7 mouse cellular contexts compared by ENCODE assay signal in the genomic region with DNA sequence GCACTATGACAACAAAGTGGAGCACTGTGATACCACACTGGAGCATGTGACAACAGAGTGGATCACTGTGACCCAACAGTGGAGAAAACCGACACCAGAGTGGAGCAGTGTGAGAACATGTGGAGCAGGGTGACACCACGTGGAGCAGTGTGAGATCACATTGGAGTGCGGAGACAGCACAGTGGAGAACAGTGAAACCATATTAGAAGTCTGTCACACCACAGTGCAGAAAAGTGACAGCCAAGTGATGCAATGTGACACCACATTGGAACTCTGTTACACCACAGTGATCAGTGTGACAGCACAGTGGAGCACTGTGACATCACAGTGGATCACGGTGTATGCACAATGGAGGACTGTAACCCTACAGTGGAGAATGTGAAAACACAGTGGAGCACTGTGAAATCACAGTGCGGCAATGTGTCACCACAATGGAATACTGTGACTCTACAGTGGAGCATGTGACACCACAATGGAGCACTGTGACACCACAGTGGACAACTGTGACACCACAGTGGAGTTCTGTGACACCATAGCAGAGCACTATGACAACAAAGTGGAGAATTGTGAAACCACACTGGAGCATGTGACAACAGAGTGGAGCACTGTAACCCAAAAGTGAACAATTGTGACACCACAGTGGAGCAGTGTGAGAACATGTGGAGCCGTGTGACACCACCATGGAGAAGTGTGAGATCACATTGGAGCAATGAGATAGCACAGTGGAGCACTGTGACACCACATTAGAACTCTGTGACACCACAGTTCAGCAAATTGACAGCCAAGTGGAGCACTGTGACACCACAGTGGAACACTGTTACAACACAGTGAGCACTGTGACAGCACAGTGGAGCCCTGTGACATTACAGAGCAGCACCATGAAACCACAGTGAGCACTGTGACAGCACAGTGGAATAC.
DNase-seq lines count a peak whose midpoint lies in the region; ATAC-seq and TF ChIP-seq lines count a peak whose summit lies in the region.

No protein-coding gene starts in this region.

- no peaks in the 10 kb centered on the region for H3K4me1 ChIP-seq in kidney, embryonic 16.5 days (ENCODE audit: insufficient read depth, low read length)
- H3K4me1 ChIP-seq in MEL (ENCODE audit: control insufficient read depth in 1 of 2, insufficient read depth in 2 of 2, low read length in 2 of 2): no peaks in the 10 kb centered on the region
- no peaks in the 10 kb centered on the region for H3K4me1 ChIP-seq in forebrain, embryonic 16.5 days (replicated peaks; ENCODE audit: control insufficient read depth, insufficient read depth, low read length)

- no peaks in the 10 kb centered on the region for H3K36me3 ChIP-seq in kidney, embryonic 16.5 days (ENCODE audit: insufficient read depth, low read length)
- no peaks in the 10 kb centered on the region for H3K36me3 ChIP-seq in MEL (ENCODE audit: control insufficient read depth in 1 of 2, insufficient read depth in 2 of 2, low read length in 2 of 2)
- no peaks in the 10 kb centered on the region for H3K36me3 ChIP-seq in forebrain, embryonic 16.5 days (ENCODE audit: control insufficient read depth, insufficient read depth)

- peaks cover 72% of the 10 kb centered on the region for H3K9me3 ChIP-seq in kidney, embryonic 16.5 days (ENCODE audit: low read length)
- H3K9me3 ChIP-seq in MEL (replicated peaks; ENCODE audit: insufficient read depth, low read length): no peaks in the 10 kb centered on the region
- peaks cover 68% of the 10 kb centered on the region for H3K9me3 ChIP-seq in forebrain, embryonic 16.5 days (ENCODE audit: control insufficient read depth, low read length)

- peak; percentile 8; the same call in 1 of the 2 replicates for ATAC-seq in kidney, embryonic 16.5 days (ENCODE audit: low FRiP score, low TSS enrichment)
- ATAC-seq in forebrain, embryonic 16.5 days: 0 out of 2 replicates have a peak, but pooled peaks have one; percentile 21
- 0 out of 2 replicates have a peak, but pooled peaks have one; percentile 2 for ATAC-seq in megakaryocyte progenitor cell, adult 5-6 weeks (replicated peaks; ENCODE audit: poor library complexity)
- ATAC-seq in CD4-positive, CD25-positive, alpha-beta regulatory T cell, adult 4 months: no peak

- H3K79me2 ChIP-seq in MEL (ENCODE audit: control insufficient read depth, insufficient read depth, low read length, poor library complexity): no peaks in the 10 kb centered on the region

- no peak for TF ChIP-seq EP300 in MEL (IDR thresholded peaks at IDR 0.05; ENCODE audit: low read depth in 1 of 2, low read length in 2 of 2)

- TF ChIP-seq CTCF in MEL (IDR thresholded peaks at IDR 0.05 in 2 of 3, conservative IDR thresholded peaks at IDR 0.05 in 1 of 3; ENCODE audit: control insufficient read depth in 1 of 3, insufficient read depth in 1 of 3, low read depth in 2 of 3, low read length in 3 of 3, poor library complexity in 1 of 3, severe bottlenecking in 1 of 3): no peak

- H3K4me2 ChIP-seq in kidney, embryonic 16.5 days (replicated peaks; ENCODE audit: low read depth, low read length): no peak overlapping the region
- H3K4me2 ChIP-seq in forebrain, embryonic 16.5 days (ENCODE audit: low read length): no peak overlapping the region

- TF ChIP-seq POLR2A in MEL (IDR thresholded peaks at IDR 0.05; ENCODE audit: control insufficient read depth in 1 of 2, insufficient read depth in 1 of 2, low read depth in 1 of 2, low read length in 2 of 2, poor library complexity in 1 of 2): no peak

- H3K27ac ChIP-seq in kidney, embryonic 16.5 days (ENCODE audit: low read length): no peak overlapping the region
- H3K27ac ChIP-seq in MEL (ENCODE audit: control insufficient read depth, low read depth, low read length): no peak overlapping the region
- H3K27ac ChIP-seq in forebrain, embryonic 16.5 days (ENCODE audit: low read length): no peak overlapping the region

- TF ChIP-seq RAD21 in MEL (IDR thresholded peaks at IDR 0.05; ENCODE audit: low read depth, low read length): no peak

- no peak overlapping the region for H3K9ac ChIP-seq in kidney, embryonic 16.5 days (replicated peaks; ENCODE audit: low read length)
- no peak overlapping the region for H3K9ac ChIP-seq in MEL (ENCODE audit: control insufficient read depth, low read depth, low read length, poor library complexity, severe bottlenecking)
- no peak overlapping the region for H3K9ac ChIP-seq in forebrain, embryonic 16.5 days (replicated peaks; ENCODE audit: low read depth, low read length)

- H3K27me3 ChIP-seq in kidney, embryonic 16.5 days (ENCODE audit: insufficient read depth, low read length): no peaks in the 10 kb centered on the region
- H3K27me3 ChIP-seq in MEL (ENCODE audit: control insufficient read depth in 1 of 2, insufficient read depth in 2 of 2, low read length in 2 of 2): no peaks in the 10 kb centered on the region
- H3K27me3 ChIP-seq in forebrain, embryonic 16.5 days (replicated peaks; ENCODE audit: control insufficient read depth, insufficient read depth, low read length): no peaks in the 10 kb centered on the region

- 87% methylated on average over 6 of the region's 6 CpGs for WGBS in kidney, embryonic 16.5 days
- 83% methylated on average over 6 of the region's 6 CpGs for WGBS in forebrain, embryonic 16.5 days

- no peak overlapping the region for H3K4me3 ChIP-seq in kidney, embryonic 16.5 days (ENCODE audit: low read length)
- H3K4me3 ChIP-seq in MEL (ENCODE audit: control insufficient read depth in 1 of 2, insufficient read depth in 1 of 2, low read depth in 2 of 2, low read length in 2 of 2): no peak overlapping the region
- H3K4me3 ChIP-seq in forebrain, embryonic 16.5 days (replicated peaks; ENCODE audit: low read length): no peak overlapping the region

- DNase-seq in kidney, postnatal 36 days: no peak
- no peak for DNase-seq in MEL (ENCODE audit: low read depth, low spot score)
- DNase-seq in B cell, adult 2 months: no peak

TF ChIP-seq in MEL, 35 proteins besides CTCF, POLR2A, EP300 and RAD21:
- no peak for TF ChIP-seq USF1 (IDR thresholded peaks at IDR 0.05; ENCODE audit: low read depth, low read length)
- no peak for TF ChIP-seq POLR2AphosphoS2 (IDR thresholded peaks at IDR 0.05; ENCODE audit: low read length)
- TF ChIP-seq POLR2AphosphoS5 (IDR thresholded peaks at IDR 0.05; ENCODE audit: borderline replicate concordance, low read depth, low read length): peak; percentile 16; the same call in 1 of the 2 replicates
TF ChIP-seq in MEL: peak in this region for 1.
